24 mouse cellular contexts compared by ENCODE assay signal in genomic region chr5:38786126-38786525, GRCm38 (mm10).
A peak's percentile ranks its signal among the peaks of the same experiment; 100 is the strongest.
DNase-seq lines count a peak whose midpoint lies in the region; ATAC-seq and TF ChIP-seq lines count a peak whose summit lies in the region.
"Had no signal": no experiment of that assay in that cellular context is flagged by ENCODE, and none has a peak within 500 bp of the region (broad histone marks: within the 10 kb centered on the region; RNA-seq: fewer than 3 reads in every experiment).

No protein-coding gene starts in this region.

- DNase-seq in midbrain, embryonic 10.5 days (ENCODE audit: low spot score), result no peak
- DNase-seq in brain, embryonic 14.5 days (ENCODE audit: low read depth), result peak; percentile 51
- DNase-seq in limb, embryonic 10.5 days (ENCODE audit: low spot score), result no peak
- DNase-seq in retina, postnatal 1 day, result peak; percentile 20
- no peak for DNase-seq in urinary bladder, postnatal 4 days (ENCODE audit: low spot score in 2 of 2)
- no peak for DNase-seq in testis, postnatal 10 days (ENCODE audit: low spot score)
- DNase-seq: adrenal gland, postnatal 14 days; cerebellum, adult 11 months; cerebellum, postnatal 10 days; gastrocnemius, postnatal 10 days; heart, adult 11 months; heart, postnatal 36 days; kidney, postnatal 36 days; left cerebral cortex, postnatal 4 days; liver, embryonic 13.5 days; lung, postnatal 4 days; right cerebral cortex, postnatal 14 days; thymus, adult 2 months had no signal

- H3K27ac ChIP-seq in midbrain, embryonic 12.5 days (replicated peaks), result no peak overlapping the region
- no peak overlapping the region for H3K27ac ChIP-seq in midbrain, embryonic 10.5 days (replicated peaks)
- H3K27ac ChIP-seq in limb, embryonic 10.5 days, result peak overlapping the region; percentile 57; the same call in 1 of the 2 replicates
- H3K27ac ChIP-seq: forebrain, embryonic 12.5 days; heart, embryonic 13.5 days; liver, embryonic 13.5 days; lung, embryonic 15.5 days; stomach, embryonic 15.5 days had no signal

- no peaks in the 10 kb centered on the region for H3K36me3 ChIP-seq in midbrain, embryonic 12.5 days
- no peaks in the 10 kb centered on the region for H3K36me3 ChIP-seq in midbrain, embryonic 10.5 days
- no peaks in the 10 kb centered on the region for H3K36me3 ChIP-seq in limb, embryonic 10.5 days
- H3K36me3 ChIP-seq: forebrain, embryonic 12.5 days; heart, embryonic 13.5 days; liver, embryonic 13.5 days; lung, embryonic 15.5 days; stomach, embryonic 15.5 days had no signal

- no peaks in the 10 kb centered on the region for H3K27me3 ChIP-seq in midbrain, embryonic 12.5 days
- no peaks in the 10 kb centered on the region for H3K27me3 ChIP-seq in midbrain, embryonic 10.5 days (ENCODE audit: low read depth, poor library complexity, severe bottlenecking)
- peaks cover 5% of the 10 kb centered on the region; the same call in 1 of the 2 replicates for H3K27me3 ChIP-seq in limb, embryonic 10.5 days (ENCODE audit: low read depth, poor library complexity, severe bottlenecking)
- H3K27me3 ChIP-seq: forebrain, embryonic 12.5 days; liver, embryonic 13.5 days; lung, embryonic 15.5 days; stomach, embryonic 15.5 days had no signal

- H3K4me3 ChIP-seq in midbrain, embryonic 12.5 days, result no peak overlapping the region
- no peak overlapping the region for H3K4me3 ChIP-seq in midbrain, embryonic 10.5 days
- no peak overlapping the region for H3K4me3 ChIP-seq in limb, embryonic 10.5 days
- H3K4me3 ChIP-seq: forebrain, embryonic 12.5 days; heart, embryonic 13.5 days; liver, embryonic 13.5 days; lung, embryonic 15.5 days; stomach, embryonic 15.5 days had no signal

- H3K9ac ChIP-seq in midbrain, embryonic 12.5 days (replicated peaks), result no peak overlapping the region
- H3K9ac ChIP-seq: forebrain, embryonic 12.5 days; heart, embryonic 13.5 days; liver, embryonic 13.5 days; lung, embryonic 15.5 days; stomach, embryonic 15.5 days had no signal

- no peaks in the 10 kb centered on the region for H3K9me3 ChIP-seq in midbrain, embryonic 12.5 days
- no peaks in the 10 kb centered on the region for H3K9me3 ChIP-seq in midbrain, embryonic 10.5 days (replicated peaks)
- no peaks in the 10 kb centered on the region for H3K9me3 ChIP-seq in limb, embryonic 10.5 days (replicated peaks)
- H3K9me3 ChIP-seq: forebrain, embryonic 12.5 days; heart, embryonic 13.5 days; liver, embryonic 13.5 days; lung, embryonic 15.5 days; stomach, embryonic 15.5 days had no signal

- H3K4me2 ChIP-seq in midbrain, embryonic 12.5 days (replicated peaks), result no peak overlapping the region
- H3K4me2 ChIP-seq: forebrain, embryonic 12.5 days; heart, embryonic 13.5 days; liver, embryonic 13.5 days; lung, embryonic 15.5 days; stomach, embryonic 15.5 days had no signal

- WGBS in midbrain, embryonic 12.5 days, result 64% methylated on average over 15 of the region's 15 CpGs
- 85% methylated on average over 15 of the region's 15 CpGs for WGBS in midbrain, embryonic 10.5 days
- WGBS in limb, embryonic 10.5 days, result 80% methylated on average over 15 of the region's 15 CpGs

- 0 out of 2 replicates have a peak, but pooled peaks have one; percentile 17 for ATAC-seq in midbrain, embryonic 12.5 days (ENCODE audit: low FRiP score, low read depth)
- ATAC-seq: activated CD4-positive, CD25-positive, alpha-beta regulatory T cell, adult 4 months had no signal

- peaks cover 11% of the 10 kb centered on the region for H3K4me1 ChIP-seq in midbrain, embryonic 12.5 days
- peaks cover 17% of the 10 kb centered on the region for H3K4me1 ChIP-seq in midbrain, embryonic 10.5 days
- H3K4me1 ChIP-seq in limb, embryonic 10.5 days, result peaks cover 19% of the 10 kb centered on the region
- H3K4me1 ChIP-seq: liver, embryonic 13.5 days; lung, embryonic 15.5 days; stomach, embryonic 15.5 days had no signal

- no peak for TF ChIP-seq POLR2A in brain, embryonic 14.5 days (IDR thresholded peaks at IDR 0.05; ENCODE audit: borderline replicate concordance, extremely low read depth, insufficient read depth, insufficient read length, poor library complexity, severe bottlenecking)

- TF ChIP-seq CTCF in brain, embryonic 14.5 days (IDR thresholded peaks at IDR 0.05; ENCODE audit: borderline replicate concordance, extremely low read depth, insufficient read depth, insufficient read length), result no peak

Comparison
In these comparisons a context has a peak if more than half of its experiments do, and no peak if none do; other contexts are left out.
1. DNase-seq: peak in brain, embryonic 14.5 days (single experiment) and retina, postnatal 1 day (single experiment); none in midbrain, embryonic 10.5 days (single experiment), limb, embryonic 10.5 days (single experiment), urinary bladder, postnatal 4 days (0 of 2) and testis, postnatal 10 days (single experiment).